Mouse (Mus musculus): ENCODE data around the gene Krtap5-4. TPM values are rescaled to one million over a fixed set of nuclear protein-coding genes. Genes with fewer than 3 reads are reported as not detected.
"Not testable (repeated sequence)": the region's sequence is repeated elsewhere in the genome, so short reads cannot be mapped to it uniquely, and the experiment has no call there.

Gene Krtap5-4
- polyA plus RNA-seq, 1 experiment from 2014 or later, result not detected

- Histone ChIP-seq H3K4me3 (replicated peaks; ENCODE audit: low read length) (no peak overlapping the region), H3K9ac (no peak overlapping the region), H3K27me3 (ENCODE audit: control insufficient read depth, insufficient read depth, low read length) (no peaks in the 10 kb centered on the region), H3K4me1 (replicated peaks; ENCODE audit: control insufficient read depth, insufficient read depth, low read length) (peaks cover 21% of the 10 kb centered on the region; the same call in 1 of the 2 replicates), H3K9me3 (ENCODE audit: control insufficient read depth, low read length) (no peaks in the 10 kb centered on the region), H3K27ac (no peak overlapping the region), H3K36me3 (replicated peaks; ENCODE audit: control insufficient read depth, insufficient read depth) (no peaks in the 10 kb centered on the region), H3K4me2 (replicated peaks) (no peak overlapping the region)
- 82% methylated on average over 5 of the region's 5 CpGs for WGBS
- ATAC-seq (ENCODE audit: low FRiP score), result no peak
- DNase-seq (ENCODE audit: low spot score), result no peak
Measured at GRCm38 (mm10) chr7:142317216-142317615, 13.9 kb downstream of the Krtap5-4 start.

GRCm38 (mm10) chr7:142319124-142319523 is 15.8 kb downstream of the Krtap5-4 start:
- Histone ChIP-seq H3K4me2 (replicated peaks) (no peak overlapping the region), H3K4me1 (replicated peaks; ENCODE audit: control insufficient read depth, insufficient read depth, low read length) (peaks cover 21% of the 10 kb centered on the region; the same call in 1 of the 2 replicates), H3K4me3 (replicated peaks; ENCODE audit: low read length) (no peak overlapping the region), H3K36me3 (replicated peaks; ENCODE audit: control insufficient read depth, insufficient read depth) (no peaks in the 10 kb centered on the region), H3K9ac (no peak overlapping the region), H3K27me3 (ENCODE audit: control insufficient read depth, insufficient read depth, low read length) (no peaks in the 10 kb centered on the region), H3K27ac (0 out of 2 replicates have a peak overlapping the region, but pooled peaks have one; percentile 58), H3K9me3 (ENCODE audit: control insufficient read depth, low read length) (no peaks in the 10 kb centered on the region)
- no peak for ATAC-seq (ENCODE audit: low FRiP score)
- 67% methylated on average over 11 of the region's 11 CpGs for WGBS
- DNase-seq (ENCODE audit: low spot score), result no peak

GRCm38 (mm10) chr7:142320906-142321305 is 17.6 kb downstream of the Krtap5-4 start:
- Histone ChIP-seq H3K4me1 (replicated peaks; ENCODE audit: control insufficient read depth, insufficient read depth, low read length) (peaks cover 16% of the 10 kb centered on the region; the same call in 1 of the 2 replicates), H3K36me3 (replicated peaks; ENCODE audit: control insufficient read depth, insufficient read depth) (no peaks in the 10 kb centered on the region), H3K9me3 (ENCODE audit: control insufficient read depth, low read length) (no peaks in the 10 kb centered on the region), H3K9ac (no peak overlapping the region), H3K27me3 (ENCODE audit: control insufficient read depth, insufficient read depth, low read length) (no peaks in the 10 kb centered on the region), H3K27ac (no peak overlapping the region), H3K4me3 (replicated peaks; ENCODE audit: low read length) (no peak overlapping the region), H3K4me2 (replicated peaks) (no peak overlapping the region)
- no peak for DNase-seq (ENCODE audit: low spot score)
- WGBS, result 37% methylated on average over 2 of the region's 2 CpGs
- no peak for ATAC-seq (ENCODE audit: low FRiP score)

- ATAC-seq (ENCODE audit: low FRiP score); H3K36me3 ChIP-seq (replicated peaks; ENCODE audit: control insufficient read depth, insufficient read depth); H3K27me3 ChIP-seq (ENCODE audit: control insufficient read depth, insufficient read depth, low read length); H3K9me3 ChIP-seq (ENCODE audit: control insufficient read depth, low read length); DNase-seq (ENCODE audit: low spot score); H3K4me3 ChIP-seq (replicated peaks; ENCODE audit: low read length); H3K4me2 ChIP-seq (replicated peaks): not testable (repeated sequence)
- Histone ChIP-seq H3K4me1 (replicated peaks; ENCODE audit: control insufficient read depth, insufficient read depth, low read length) (peaks cover 16% of the 10 kb centered on the region; the same call in 1 of the 2 replicates), H3K9ac (peak overlapping the region; percentile 39; the same call in 1 of the 2 replicates), H3K27ac (0 out of 2 replicates have a peak overlapping the region, but pooled peaks have one; percentile 9)
- WGBS, result 48% methylated on average over 3 of the region's 10 CpGs
Measured at GRCm38 (mm10) chr7:142321637-142322306, 18.4 kb downstream of the Krtap5-4 start.

- no peak overlapping the region for H3K27ac ChIP-seq
- H3K27me3 ChIP-seq (ENCODE audit: control insufficient read depth, insufficient read depth, low read length), result no peaks in the 10 kb centered on the region
- peaks cover 16% of the 10 kb centered on the region; the same call in 1 of the 2 replicates for H3K4me1 ChIP-seq (replicated peaks; ENCODE audit: control insufficient read depth, insufficient read depth, low read length)
- WGBS, result 92% methylated on average over 6 of the region's 6 CpGs
- DNase-seq (ENCODE audit: low spot score), result no peak
- H3K4me3 ChIP-seq (replicated peaks; ENCODE audit: low read length), result no peak overlapping the region
- H3K4me2 ChIP-seq (replicated peaks), result no peak overlapping the region
- no peaks in the 10 kb centered on the region for H3K9me3 ChIP-seq (ENCODE audit: control insufficient read depth, low read length)
- no peak for ATAC-seq (ENCODE audit: low FRiP score)
- no peaks in the 10 kb centered on the region for H3K36me3 ChIP-seq (replicated peaks; ENCODE audit: control insufficient read depth, insufficient read depth)
- H3K9ac ChIP-seq, result no peak overlapping the region
Measured at GRCm38 (mm10) chr7:142322641-142323040, 19.3 kb downstream of the Krtap5-4 start.

GRCm38 (mm10) chr7:142323396-142324117 is 20.2 kb downstream of the Krtap5-4 start:
- no peak overlapping the region for H3K4me3 ChIP-seq (replicated peaks; ENCODE audit: low read length)
- H3K9ac ChIP-seq, result no peak overlapping the region
- H3K4me1 ChIP-seq (replicated peaks; ENCODE audit: control insufficient read depth, insufficient read depth, low read length), result peaks cover 16% of the 10 kb centered on the region; the same call in 1 of the 2 replicates
- no peaks in the 10 kb centered on the region for H3K9me3 ChIP-seq (ENCODE audit: control insufficient read depth, low read length)
- no peaks in the 10 kb centered on the region for H3K27me3 ChIP-seq (ENCODE audit: control insufficient read depth, insufficient read depth, low read length)
- H3K4me2 ChIP-seq (replicated peaks), result no peak overlapping the region
- no peak for ATAC-seq (ENCODE audit: low FRiP score)
- DNase-seq (ENCODE audit: low spot score), result no peak
- H3K27ac ChIP-seq, result no peak overlapping the region
- whole genome bisulfite sequencing, result 90% methylated on average over 12 of the region's 12 CpGs
- no peaks in the 10 kb centered on the region for H3K36me3 ChIP-seq (replicated peaks; ENCODE audit: control insufficient read depth, insufficient read depth)

GRCm38 (mm10) chr7:142326714-142327445 is 23.5 kb downstream of the Krtap5-4 start:
- DNase-seq (ENCODE audit: low spot score) (no peak), ATAC-seq (ENCODE audit: low FRiP score) (no peak)
- Histone ChIP-seq H3K4me1 (replicated peaks; ENCODE audit: control insufficient read depth, insufficient read depth, low read length) (peaks cover 3% of the 10 kb centered on the region; the same call in 1 of the 2 replicates), H3K4me3 (replicated peaks; ENCODE audit: low read length) (no peak overlapping the region), H3K4me2 (replicated peaks) (no peak overlapping the region), H3K36me3 (replicated peaks; ENCODE audit: control insufficient read depth, insufficient read depth) (no peaks in the 10 kb centered on the region), H3K9ac (no peak overlapping the region), H3K9me3 (ENCODE audit: control insufficient read depth, low read length) (no peaks in the 10 kb centered on the region), H3K27me3 (ENCODE audit: control insufficient read depth, insufficient read depth, low read length) (no peaks in the 10 kb centered on the region), H3K27ac (no peak overlapping the region)
- 69% methylated on average over 9 of the region's 9 CpGs for WGBS

GRCm38 (mm10) chr7:142328507-142328906 is 25.2 kb downstream of the Krtap5-4 start:
- DNase-seq (ENCODE audit: low spot score) (no peak), ATAC-seq (ENCODE audit: low FRiP score) (no peak)
- no peaks in the 10 kb centered on the region for H3K36me3 ChIP-seq (replicated peaks; ENCODE audit: control insufficient read depth, insufficient read depth)
- H3K9me3 ChIP-seq (ENCODE audit: control insufficient read depth, low read length), result no peaks in the 10 kb centered on the region
- H3K9ac ChIP-seq, result no peak overlapping the region
- H3K4me1 ChIP-seq (replicated peaks; ENCODE audit: control insufficient read depth, insufficient read depth, low read length), result no peaks in the 10 kb centered on the region
- no peaks in the 10 kb centered on the region for H3K27me3 ChIP-seq (ENCODE audit: control insufficient read depth, insufficient read depth, low read length)
- H3K4me3 ChIP-seq (replicated peaks; ENCODE audit: low read length), result no peak overlapping the region
- H3K27ac ChIP-seq, result no peak overlapping the region
- H3K4me2 ChIP-seq (replicated peaks), result no peak overlapping the region
- 63% methylated on average over 3 of the region's 3 CpGs for WGBS

GRCm38 (mm10) chr7:142330271-142330724 is 26.9 kb downstream of the Krtap5-4 start:
- 66% methylated on average over 9 of the region's 9 CpGs for WGBS
- DNase-seq (ENCODE audit: low spot score) (no peak), ATAC-seq (ENCODE audit: low FRiP score) (no peak)
- Histone ChIP-seq H3K27ac (no peak overlapping the region), H3K36me3 (replicated peaks; ENCODE audit: control insufficient read depth, insufficient read depth) (no peaks in the 10 kb centered on the region), H3K9ac (no peak overlapping the region), H3K4me1 (replicated peaks; ENCODE audit: control insufficient read depth, insufficient read depth, low read length) (no peaks in the 10 kb centered on the region), H3K4me2 (replicated peaks) (no peak overlapping the region), H3K9me3 (ENCODE audit: control insufficient read depth, low read length) (no peaks in the 10 kb centered on the region), H3K27me3 (ENCODE audit: control insufficient read depth, insufficient read depth, low read length) (no peaks in the 10 kb centered on the region), H3K4me3 (replicated peaks; ENCODE audit: low read length) (no peak overlapping the region)
